Mouse (Mus musculus) hindlimb bud, embryonic 11.5 days (tissue): ENCODE measurements at regions not wholly inside any gene's neighbourhood (a gene's known extent, or its start where the extent isn't known, plus 50 kb on each side); places are given as distances from the start of the nearest gene placed in this dataset.

Experiments
- DNase-seq: peaks from one replicate; pipeline ENCODE4 v3.0.0-alpha.2; 2012; ENCODE audit warnings: low read depth, low spot score; ENCODE audit errors: extremely low spot score

GRCm38 (mm10) chr6:133904501-133904900 lies 50.9 kb upstream of the Kap start:
- DNase-seq, result peak; percentile 16

GRCm38 (mm10) chr6:133934667-133935066 lies 81.1 kb upstream of the Kap start:
- DNase-seq, result no peak

- DNase-seq, result no peak
Measured at GRCm38 (mm10) chr6:133935671-133936070, 82.1 kb upstream of the Kap start.

- DNase-seq, result no peak
Measured at GRCm38 (mm10) chr6:133959902-133960634, 75.4 kb upstream of the Etv6 start.

- DNase-seq, result peak; percentile 56
Measured at GRCm38 (mm10) chr6:133960713-133961112, 74.8 kb upstream of the Etv6 start.

GRCm38 (mm10) chr6:133962641-133963040 lies 72.9 kb upstream of the Etv6 start:
- no peak for DNase-seq

- DNase-seq, result no peak
Measured at GRCm38 (mm10) chr6:133963264-133963663, 72.2 kb upstream of the Etv6 start.

GRCm38 (mm10) chr6:133967286-133967685 lies 68.2 kb upstream of the Etv6 start:
- DNase-seq, result no peak

GRCm38 (mm10) chr6:133972054-133972705 lies 63.3 kb upstream of the Etv6 start:
- no peak for DNase-seq

- DNase-seq, result no peak
Measured at GRCm38 (mm10) chr6:133973205-133973838, 62.2 kb upstream of the Etv6 start.

GRCm38 (mm10) chr6:133975951-133976350 lies 59.5 kb upstream of the Etv6 start:
- DNase-seq, result no peak

- no peak for DNase-seq
Measured at GRCm38 (mm10) chr6:133976854-133977253, 58.6 kb upstream of the Etv6 start.

GRCm38 (mm10) chr6:133983804-133984514 lies 51.5 kb upstream of the Etv6 start:
- DNase-seq, result no peak

- no peak for DNase-seq
Measured at GRCm38 (mm10) chr6:133984666-133985355, 50.7 kb upstream of the Etv6 start.
